Mouse (Mus musculus): ENCODE measurements around the gene Fat4. TPM values are rescaled to one million over a fixed set of nuclear protein-coding genes. Genes with fewer than 3 reads are reported as not detected.

Fat4 gene
- polyA plus RNA-seq, 1 experiment from 2014 or later = 6.8 TPM

GRCm38 (mm10) chr3:39047621-39048303 is 161.0 kb downstream of the Fat4 start:
- Histone ChIP-seq H3K9ac (ENCODE audit: low read depth, low read length) (no peak overlapping the region), H3K36me3 (ENCODE audit: control insufficient read depth, insufficient read depth, low read length) (no peaks in the 10 kb centered on the region), H3K4me3 (ENCODE audit: low read length) (no peak overlapping the region), H3K4me2 (ENCODE audit: low read length) (no peak overlapping the region), H3K9me3 (ENCODE audit: control insufficient read depth, low read length) (no peaks in the 10 kb centered on the region), H3K4me1 (ENCODE audit: control insufficient read depth, insufficient read depth, low read depth, low read length) (no peaks in the 10 kb centered on the region; the same call in 1 of the 2 replicates), H3K27ac (ENCODE audit: low read depth, low read length) (no peak overlapping the region), H3K27me3 (replicated peaks; ENCODE audit: control insufficient read depth, insufficient read depth, low read length) (no peaks in the 10 kb centered on the region)
- no peak for ATAC-seq
- 61% methylated on average over 10 of the region's 10 CpGs for WGBS

GRCm38 (mm10) chr3:39048304-39048667 is 161.5 kb downstream of the Fat4 start:
- no peaks in the 10 kb centered on the region for H3K9me3 ChIP-seq (ENCODE audit: control insufficient read depth, low read length)
- H3K4me2 ChIP-seq (ENCODE audit: low read length) = no peak overlapping the region
- H3K27me3 ChIP-seq (replicated peaks; ENCODE audit: control insufficient read depth, insufficient read depth, low read length) = no peaks in the 10 kb centered on the region
- H3K36me3 ChIP-seq (ENCODE audit: control insufficient read depth, insufficient read depth, low read length) = no peaks in the 10 kb centered on the region
- H3K4me3 ChIP-seq (ENCODE audit: low read length) = no peak overlapping the region
- no peaks in the 10 kb centered on the region; the same call in none of the 2 replicates for H3K4me1 ChIP-seq (ENCODE audit: control insufficient read depth, insufficient read depth, low read depth, low read length)
- no peak for ATAC-seq
- 33% methylated on average over 5 of the region's 5 CpGs for WGBS
- H3K9ac ChIP-seq (ENCODE audit: low read depth, low read length) = no peak overlapping the region
- no peak overlapping the region for H3K27ac ChIP-seq (ENCODE audit: low read depth, low read length)

- H3K4me2 ChIP-seq (ENCODE audit: low read length) = no peak overlapping the region
- no peak overlapping the region for H3K27ac ChIP-seq (ENCODE audit: low read depth, low read length)
- H3K4me3 ChIP-seq (ENCODE audit: low read length) = no peak overlapping the region
- 86% methylated on average over 1 of the region's 1 CpGs for WGBS
- no peaks in the 10 kb centered on the region for H3K36me3 ChIP-seq (ENCODE audit: control insufficient read depth, insufficient read depth, low read length)
- no peaks in the 10 kb centered on the region; the same call in none of the 2 replicates for H3K4me1 ChIP-seq (ENCODE audit: control insufficient read depth, insufficient read depth, low read depth, low read length)
- H3K9me3 ChIP-seq (ENCODE audit: control insufficient read depth, low read length) = no peaks in the 10 kb centered on the region
- ATAC-seq = no peak
- no peaks in the 10 kb centered on the region for H3K27me3 ChIP-seq (replicated peaks; ENCODE audit: control insufficient read depth, insufficient read depth, low read length)
- H3K9ac ChIP-seq (ENCODE audit: low read depth, low read length) = no peak overlapping the region
These were observed 163.4 kb downstream of the Fat4 start for GRCm38 (mm10) chr3:39050130-39050529.

GRCm38 (mm10) chr3:39053072-39053471 is 166.3 kb downstream of the Fat4 start:
- Histone ChIP-seq H3K27me3 (replicated peaks; ENCODE audit: control insufficient read depth, insufficient read depth, low read length) (no peaks in the 10 kb centered on the region), H3K9me3 (ENCODE audit: control insufficient read depth, low read length) (no peaks in the 10 kb centered on the region), H3K36me3 (ENCODE audit: control insufficient read depth, insufficient read depth, low read length) (no peaks in the 10 kb centered on the region), H3K27ac (ENCODE audit: low read depth, low read length) (no peak overlapping the region), H3K9ac (ENCODE audit: low read depth, low read length) (no peak overlapping the region), H3K4me3 (ENCODE audit: low read length) (no peak overlapping the region), H3K4me2 (ENCODE audit: low read length) (no peak overlapping the region), H3K4me1 (ENCODE audit: control insufficient read depth, insufficient read depth, low read depth, low read length) (no peaks in the 10 kb centered on the region; the same call in 1 of the 2 replicates)
- ATAC-seq = peak; percentile 85
- WGBS = 19% methylated on average over 6 of the region's 6 CpGs
